Mouse (Mus musculus) small intestine, adult 2 months (tissue): Measurements from ENCODE around the gene Map3k1. TPM values are rescaled to one million over a fixed set of nuclear protein-coding genes. Genes with fewer than 3 reads are reported as not detected.
"Not testable (repeated sequence)": the region's sequence is repeated elsewhere in the genome, so short reads cannot be mapped to it uniquely, and the experiment has no call there.

ENCODE experiments used
- H3K27ac ChIP-seq: fragments of 200-500 bp; 2 replicates; pipeline ENCODE4 v1.5.1; 2012; ENCODE audit warnings: low read depth, low read length, control low read depth, inconsistent platforms; ENCODE audit not compliant: insufficient read depth
- H3K27me3 ChIP-seq: fragments of 200-500 bp; 2 replicates; pipeline ENCODE4 v1.6.1; 2012; ENCODE audit warnings: mild to moderate bottlenecking, moderate library complexity, low read length, inconsistent platforms; ENCODE audit not compliant: control insufficient read depth, insufficient read depth
- H3K36me3 ChIP-seq: fragments of 200-500 bp; 2 replicates; pipeline ENCODE4 v1.6.1; 2012; ENCODE audit warnings: mild to moderate bottlenecking, low read length, control low read depth, inconsistent platforms; ENCODE audit not compliant: control insufficient read depth, insufficient read depth
- H3K4me1 ChIP-seq: fragments of 200-500 bp; 2 replicates; pipeline ENCODE4 v1.6.1; 2012; ENCODE audit warnings: low read length, inconsistent platforms, mixed read lengths; ENCODE audit not compliant: control insufficient read depth, insufficient read depth, insufficient read length
- H3K4me3 ChIP-seq: fragments of 200-500 bp; 2 replicates; pipeline ENCODE4 v1.5.1; 2012; ENCODE audit warnings: low read depth, mild to moderate bottlenecking, control low read depth, inconsistent platforms, low read length, moderate library complexity
- CTCF ChIP-seq: fragments of 200-500 bp; IDR thresholded peaks from 2 replicates; pipeline ENCODE4 v1.5.1; 2012; ENCODE audit warnings: low read depth, mild to moderate bottlenecking, control low read depth, inconsistent platforms, low read length, moderate library complexity, mixed read lengths; ENCODE audit not compliant: insufficient replicate concordance, insufficient read length; ENCODE audit errors: extremely low read depth
- POLR2A ChIP-seq: fragments of 200-500 bp; IDR thresholded peaks from 2 replicates; pipeline ENCODE4 v1.6.1; 2012; ENCODE audit warnings: low read depth, mild to moderate bottlenecking, control low read depth, inconsistent platforms, low read length, moderate library complexity
- WGBS: fragments of 180-500 bp; shearing (Covaris S2); methylation state at CpG from one replicate; pipeline ENCODE4 v1.1.7; 2018; 5-methylcytosine and 5-hydroxymethylcytosine counted together
- polyA plus RNA-seq: library from polyadenylated mRNA; depleted of rRNA; stranded (reverse); fragments of >200 nt; gene quantifications from 2 replicates; pipeline ENCODE4 v1.2.3, GENCODE M21; 2012; rRNA removed

Map3k1 gene
- polyA plus RNA-seq, 1 experiment: 15.0 TPM

- Histone ChIP-seq H3K36me3 (peaks cover 13% of the 10 kb centered on the region), H3K4me3 (no peak overlapping the region), H3K4me1 (no peaks in the 10 kb centered on the region), H3K27me3 (no peaks in the 10 kb centered on the region), H3K27ac (no peak overlapping the region)
- TF ChIP-seq CTCF (no peak), POLR2A (no peak)
- WGBS: 47% methylated on average over 9 of the region's 9 CpGs
Measured at GRCm38 (mm10) chr13:111719726-111720125, 89.1 kb downstream of the Map3k1 start.

DNA sequence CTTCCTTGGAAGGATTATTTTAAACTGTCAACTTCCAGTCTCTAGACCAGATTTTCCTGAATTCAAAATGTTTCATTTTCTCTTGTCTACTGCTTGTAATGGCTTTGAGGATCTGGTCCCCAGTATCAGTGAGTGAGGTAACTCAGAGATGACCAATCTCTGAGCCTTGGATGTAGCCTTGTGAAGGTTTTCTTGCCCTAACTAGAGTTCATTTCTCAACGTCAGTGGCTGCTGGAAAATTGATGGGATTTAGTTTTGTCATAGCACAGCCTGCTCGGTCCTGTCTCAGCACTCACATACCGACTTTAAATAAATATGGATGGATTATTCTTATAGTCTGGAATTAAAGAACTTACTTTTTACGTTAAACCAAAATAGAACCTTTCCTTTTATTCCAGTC is 98.3 kb downstream of the Map3k1 start:
- WGBS: 94% methylated on average over 4 of the region's 4 CpGs
- peaks cover 78% of the 10 kb centered on the region for H3K36me3 ChIP-seq

DNA sequence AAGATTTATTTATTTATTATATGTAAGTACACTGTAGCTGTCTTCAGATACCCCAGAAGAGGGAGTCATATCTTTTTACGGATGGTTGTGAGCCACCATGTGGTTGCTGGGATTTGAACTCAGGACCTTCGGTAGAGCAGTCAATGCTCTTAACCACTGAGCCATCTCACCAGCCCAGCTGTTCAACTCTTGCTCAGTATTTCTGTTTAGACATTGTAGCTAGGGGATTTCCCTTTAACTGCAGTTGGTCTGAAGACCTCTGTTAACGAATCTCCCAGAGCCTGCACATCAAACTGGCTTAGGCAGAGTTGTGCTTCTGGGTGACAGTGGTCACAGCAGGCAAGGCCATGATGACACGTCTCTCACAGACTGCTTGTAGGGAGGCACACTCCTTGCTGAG is 104.8 kb downstream of the Map3k1 start:
- 86% methylated on average over 4 of the region's 4 CpGs for WGBS
- not testable (repeated sequence) for H3K27me3 ChIP-seq, H3K4me3 ChIP-seq, H3K4me1 ChIP-seq, H3K27ac ChIP-seq
- H3K36me3 ChIP-seq: peaks cover 54% of the 10 kb centered on the region

More for the DNA sequence above, 98.3 kb downstream of the Map3k1 start:
- Histone ChIP-seq H3K4me3 (no peak overlapping the region), H3K4me1 (no peaks in the 10 kb centered on the region), H3K27ac (no peak overlapping the region), H3K27me3 (no peaks in the 10 kb centered on the region)
- TF ChIP-seq POLR2A (no peak), CTCF (no peak)

- Histone ChIP-seq H3K27ac (no peak overlapping the region), H3K36me3 (peaks cover 52% of the 10 kb centered on the region), H3K27me3 (no peaks in the 10 kb centered on the region), H3K4me1 (no peaks in the 10 kb centered on the region), H3K4me3 (no peak overlapping the region)
- TF ChIP-seq POLR2A (no peak), CTCF (no peak)
- 96% methylated on average over 10 of the region's 10 CpGs for WGBS
Measured at GRCm38 (mm10) chr13:111703396-111703795, 105.4 kb downstream of the Map3k1 start.

Other genes with a start within 250 kb of the Map3k1 start
- not detected in 2 replicates for gene Gm10198, start 216.2 kb downstream of the Map3k1 start, polyA plus RNA-seq
- gene Mier3, start 128.0 kb downstream of the Map3k1 start, polyA plus RNA-seq: 1.4 and 4.9 TPM in 2 replicates